Mouse (Mus musculus): ENCODE data around the gene Sema7a. TPM values are rescaled to one million over a fixed set of nuclear protein-coding genes. Genes with fewer than 3 reads are reported as not detected.
A peak's percentile ranks its signal among the peaks of the same experiment; 100 is the strongest.

Gene Sema7a
- 6.9 and 7.1 TPM in 2 replicates for polyA plus RNA-seq (2015; fragmentation: Nextera tagmentation; extraction: Ambion mirVana)

GRCm38 (mm10) chr9:57939431-57940348, at the start of gene Sema7a:
Gene Sema7a, plus strand, starts transcription at chr9:57940112.
- no peak for TF ChIP-seq CTCF (IDR thresholded peaks at IDR 0.05; ENCODE audit: low read depth)
- ATAC-seq, result peak; percentile 71
- H3K4me1 ChIP-seq (replicated peaks; ENCODE audit: control insufficient read depth, insufficient read depth, low read length), result no peaks in the 10 kb centered on the region; the same call in 1 of the 2 replicates
- no peaks in the 10 kb centered on the region; the same call in 1 of the 2 replicates for H3K27me3 ChIP-seq (replicated peaks; ENCODE audit: control insufficient read depth, insufficient read depth, low read length)
- peak within 1 kb of the TSS; percentile 69 for H3K9ac ChIP-seq (ENCODE audit: low read depth, low read length)
- peak within 1 kb of the TSS; percentile 46; the same call in 1 of the 2 replicates for H3K27ac ChIP-seq (ENCODE audit: low read depth, low read length)
- no peaks in the 10 kb centered on the region for H3K9me3 ChIP-seq (ENCODE audit: control insufficient read depth)
- H3K36me3 ChIP-seq (ENCODE audit: control insufficient read depth, insufficient read depth), result no peaks in the 10 kb centered on the region
- H3K4me2 ChIP-seq (replicated peaks; ENCODE audit: low read depth), result peak within 1 kb of the TSS; percentile 97
- peak within 1 kb of the TSS; percentile 83 for H3K4me3 ChIP-seq (ENCODE audit: low read depth, low read length)
- WGBS, result 4% methylated on average over 59 of the region's 60 CpGs

GRCm38 (mm10) chr9:57900478-57900877, 39.4 kb upstream of the Sema7a start:
- H3K27me3 ChIP-seq (replicated peaks; ENCODE audit: control insufficient read depth, insufficient read depth, low read length), result no peaks in the 10 kb centered on the region
- no peak overlapping the region for H3K9ac ChIP-seq (ENCODE audit: low read depth, low read length)
- no peak overlapping the region for H3K27ac ChIP-seq (ENCODE audit: low read depth, low read length)
- WGBS, result 48% methylated on average over 10 of the region's 10 CpGs
- ATAC-seq, result no peak
- H3K4me2 ChIP-seq (replicated peaks; ENCODE audit: low read depth), result no peak overlapping the region
- H3K4me1 ChIP-seq (replicated peaks; ENCODE audit: control insufficient read depth, insufficient read depth, low read length), result no peaks in the 10 kb centered on the region
- H3K36me3 ChIP-seq (ENCODE audit: control insufficient read depth, insufficient read depth), result no peaks in the 10 kb centered on the region
- no peak for TF ChIP-seq CTCF (IDR thresholded peaks at IDR 0.05; ENCODE audit: low read depth)
- no peak overlapping the region for H3K4me3 ChIP-seq (ENCODE audit: low read depth, low read length)
- no peaks in the 10 kb centered on the region for H3K9me3 ChIP-seq (ENCODE audit: control insufficient read depth)

GRCm38 (mm10) chr9:57901197-57901596, 38.7 kb upstream of the Sema7a start:
- no peak for ATAC-seq
- H3K4me1 ChIP-seq (replicated peaks; ENCODE audit: control insufficient read depth, insufficient read depth, low read length), result no peaks in the 10 kb centered on the region
- 31% methylated on average over 9 of the region's 9 CpGs for WGBS
- no peak overlapping the region for H3K27ac ChIP-seq (ENCODE audit: low read depth, low read length)
- no peak for TF ChIP-seq CTCF (IDR thresholded peaks at IDR 0.05; ENCODE audit: low read depth)
- H3K4me3 ChIP-seq (ENCODE audit: low read depth, low read length), result no peak overlapping the region
- H3K9ac ChIP-seq (ENCODE audit: low read depth, low read length), result no peak overlapping the region
- no peaks in the 10 kb centered on the region for H3K9me3 ChIP-seq (ENCODE audit: control insufficient read depth)
- H3K36me3 ChIP-seq (ENCODE audit: control insufficient read depth, insufficient read depth), result no peaks in the 10 kb centered on the region
- H3K4me2 ChIP-seq (replicated peaks; ENCODE audit: low read depth), result no peak overlapping the region
- no peaks in the 10 kb centered on the region for H3K27me3 ChIP-seq (replicated peaks; ENCODE audit: control insufficient read depth, insufficient read depth, low read length)

GRCm38 (mm10) chr9:57901601-57902000, 38.3 kb upstream of the Sema7a start:
- 71% methylated on average over 3 of the region's 3 CpGs for WGBS
- Histone ChIP-seq H3K9ac (ENCODE audit: low read depth, low read length) (no peak overlapping the region), H3K27me3 (replicated peaks; ENCODE audit: control insufficient read depth, insufficient read depth, low read length) (no peaks in the 10 kb centered on the region)

GRCm38 (mm10) chr9:57902132-57902531, 37.8 kb upstream of the Sema7a start:
- Histone ChIP-seq H3K36me3 (ENCODE audit: control insufficient read depth, insufficient read depth) (no peaks in the 10 kb centered on the region), H3K9me3 (ENCODE audit: control insufficient read depth) (no peaks in the 10 kb centered on the region), H3K27ac (ENCODE audit: low read depth, low read length) (no peak overlapping the region), H3K9ac (ENCODE audit: low read depth, low read length) (no peak overlapping the region), H3K27me3 (replicated peaks; ENCODE audit: control insufficient read depth, insufficient read depth, low read length) (no peaks in the 10 kb centered on the region), H3K4me1 (replicated peaks; ENCODE audit: control insufficient read depth, insufficient read depth, low read length) (no peaks in the 10 kb centered on the region), H3K4me3 (ENCODE audit: low read depth, low read length) (no peak overlapping the region), H3K4me2 (replicated peaks; ENCODE audit: low read depth) (no peak overlapping the region)
- no peak for TF ChIP-seq CTCF (IDR thresholded peaks at IDR 0.05; ENCODE audit: low read depth)
- ATAC-seq, result no peak
- 85% methylated on average over 4 of the region's 4 CpGs for WGBS

More at GRCm38 (mm10) chr9:57901601-57902000, 38.3 kb upstream of the Sema7a start:
- H3K9me3 ChIP-seq (ENCODE audit: control insufficient read depth), result no peaks in the 10 kb centered on the region
- ATAC-seq, result no peak
- H3K27ac ChIP-seq (ENCODE audit: low read depth, low read length), result no peak overlapping the region
- H3K36me3 ChIP-seq (ENCODE audit: control insufficient read depth, insufficient read depth), result no peaks in the 10 kb centered on the region
- no peaks in the 10 kb centered on the region for H3K4me1 ChIP-seq (replicated peaks; ENCODE audit: control insufficient read depth, insufficient read depth, low read length)
- TF ChIP-seq CTCF (IDR thresholded peaks at IDR 0.05; ENCODE audit: low read depth), result no peak
- H3K4me2 ChIP-seq (replicated peaks; ENCODE audit: low read depth), result no peak overlapping the region
- H3K4me3 ChIP-seq (ENCODE audit: low read depth, low read length), result no peak overlapping the region

- H3K9me3 ChIP-seq (ENCODE audit: control insufficient read depth), result no peaks in the 10 kb centered on the region
- no peaks in the 10 kb centered on the region for H3K27me3 ChIP-seq (replicated peaks; ENCODE audit: control insufficient read depth, insufficient read depth, low read length)
- 76% methylated on average over 8 of the region's 8 CpGs for WGBS
- ATAC-seq, result no peak
- TF ChIP-seq CTCF (IDR thresholded peaks at IDR 0.05; ENCODE audit: low read depth), result no peak
- no peak overlapping the region for H3K4me2 ChIP-seq (replicated peaks; ENCODE audit: low read depth)
- H3K27ac ChIP-seq (ENCODE audit: low read depth, low read length), result no peak overlapping the region
- H3K4me1 ChIP-seq (replicated peaks; ENCODE audit: control insufficient read depth, insufficient read depth, low read length), result no peaks in the 10 kb centered on the region
- no peak overlapping the region for H3K4me3 ChIP-seq (ENCODE audit: low read depth, low read length)
- H3K36me3 ChIP-seq (ENCODE audit: control insufficient read depth, insufficient read depth), result no peaks in the 10 kb centered on the region
- H3K9ac ChIP-seq (ENCODE audit: low read depth, low read length), result no peak overlapping the region
Measured at GRCm38 (mm10) chr9:57903589-57904249, 36.2 kb upstream of the Sema7a start.

All from intestine, postnatal 0 days (tissue).